Mouse (Mus musculus): ENCODE data around the gene Scgb3a1.
A peak's percentile ranks its signal among the peaks of the same experiment; 100 is the strongest.

Gene Scgb3a1

GRCm38 (mm10) chr11:49663310-49663709, at the start of gene Scgb3a1:
Gene Scgb3a1, plus strand, starts transcription at chr11:49663610.
- no peak for DNase-seq

GRCm38 (mm10) chr11:49615856-49616725, 47.3 kb upstream of the Scgb3a1 start:
- DNase-seq, result no peak

GRCm38 (mm10) chr11:49618476-49618875, 44.9 kb upstream of the Scgb3a1 start:
- DNase-seq, result peak; percentile 29

GRCm38 (mm10) chr11:49621953-49622352, 41.5 kb upstream of the Scgb3a1 start:
- peak; percentile 24 for DNase-seq

- no peak for DNase-seq
Measured at GRCm38 (mm10) chr11:49624156-49624555, 39.3 kb upstream of the Scgb3a1 start.

- DNase-seq, result no peak
Measured at GRCm38 (mm10) chr11:49625863-49626262, 37.5 kb upstream of the Scgb3a1 start.

GRCm38 (mm10) chr11:49626748-49627147, 36.7 kb upstream of the Scgb3a1 start:
- no peak for DNase-seq

- DNase-seq, result peak; percentile 32
Measured at GRCm38 (mm10) chr11:49631154-49631553, 32.3 kb upstream of the Scgb3a1 start.

- peak; percentile 49 for DNase-seq
Measured at GRCm38 (mm10) chr11:49632256-49632655, 31.2 kb upstream of the Scgb3a1 start.

GRCm38 (mm10) chr11:49634101-49634500, 29.3 kb upstream of the Scgb3a1 start:
- no peak for DNase-seq

- DNase-seq, result no peak
Measured at GRCm38 (mm10) chr11:49635671-49636070, 27.7 kb upstream of the Scgb3a1 start.

- DNase-seq, result no peak
Measured at GRCm38 (mm10) chr11:49636449-49636848, 27.0 kb upstream of the Scgb3a1 start.

GRCm38 (mm10) chr11:49645677-49646076, 17.7 kb upstream of the Scgb3a1 start:
- no peak for DNase-seq

- DNase-seq, result peak; percentile 76
Measured at GRCm38 (mm10) chr11:49650113-49650993, 13.1 kb upstream of the Scgb3a1 start.

GRCm38 (mm10) chr11:49650994-49651761, 12.2 kb upstream of the Scgb3a1 start:
- no peak for DNase-seq

GRCm38 (mm10) chr11:49651762-49652322, 11.6 kb upstream of the Scgb3a1 start:
- no peak for DNase-seq

GRCm38 (mm10) chr11:49652401-49653078, 10.9 kb upstream of the Scgb3a1 start:
- DNase-seq, result peak; percentile 86

GRCm38 (mm10) chr11:49653079-49653408, 10.4 kb upstream of the Scgb3a1 start:
- DNase-seq, result no peak

- no peak for DNase-seq
Measured at GRCm38 (mm10) chr11:49654651-49655050, 8.8 kb upstream of the Scgb3a1 start.

- no peak for DNase-seq
Measured at GRCm38 (mm10) chr11:49655501-49655900, 7.9 kb upstream of the Scgb3a1 start.

GRCm38 (mm10) chr11:49658065-49658464, 5.3 kb upstream of the Scgb3a1 start:
- peak; percentile 22 for DNase-seq

Measured in kidney, postnatal 14 days (tissue).